17 mouse cellular contexts compared by ENCODE assay signal in the genomic region with DNA sequence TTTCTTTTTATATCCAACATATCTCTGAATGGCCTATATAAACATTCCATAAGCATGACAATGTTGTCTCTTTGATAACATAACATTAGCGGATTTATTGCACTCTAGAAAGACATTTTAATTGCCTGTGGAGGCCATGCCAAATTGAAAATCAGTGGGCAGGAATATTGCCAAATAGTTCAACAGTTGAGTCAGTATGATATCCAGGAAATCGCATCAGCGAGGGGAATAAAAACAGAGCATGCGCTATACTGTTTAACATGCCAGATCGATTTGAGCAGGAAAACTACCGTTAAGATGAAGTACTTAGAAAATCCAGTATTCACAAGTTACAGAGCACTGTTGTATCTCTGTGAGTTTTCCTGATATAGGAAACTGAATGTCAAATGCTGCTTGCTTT.
A peak's percentile ranks its signal among the peaks of the same experiment; 100 is the strongest.
DNase-seq lines count a peak whose midpoint lies in the region; ATAC-seq and TF ChIP-seq lines count a peak whose summit lies in the region.
"Had no signal": no experiment of that assay in that cellular context is flagged by ENCODE, and none has a peak within 500 bp of the region (broad histone marks: within the 10 kb centered on the region; RNA-seq: fewer than 3 reads in every experiment).

No protein-coding gene starts in this region.

- no peak for TF ChIP-seq CTCF in forebrain, postnatal 0 days (IDR thresholded peaks at IDR 0.05; ENCODE audit: low read depth)

- no peak overlapping the region for H3K9ac ChIP-seq in forebrain, postnatal 0 days
- H3K9ac ChIP-seq in forebrain, embryonic 11.5 days (ENCODE audit: low read length): no peak overlapping the region
- H3K9ac ChIP-seq in limb, embryonic 14.5 days (ENCODE audit: low read depth, low read length, severe bottlenecking): no peak overlapping the region
- H3K9ac ChIP-seq in intestine, embryonic 16.5 days (ENCODE audit: low read depth, low read length): no peak overlapping the region
- H3K9ac ChIP-seq: embryonic facial prominence, embryonic 15.5 days; limb, embryonic 13.5 days; liver, postnatal 0 days; midbrain, embryonic 15.5 days had no signal

- H3K9me3 ChIP-seq in forebrain, postnatal 0 days (ENCODE audit: low read length): no peaks in the 10 kb centered on the region
- H3K9me3 ChIP-seq in forebrain, embryonic 11.5 days (ENCODE audit: control insufficient read depth, low read length): no peaks in the 10 kb centered on the region
- no peaks in the 10 kb centered on the region for H3K9me3 ChIP-seq in limb, embryonic 14.5 days (ENCODE audit: control insufficient read depth, low read length)
- H3K9me3 ChIP-seq in limb, embryonic 10.5 days (replicated peaks): no peaks in the 10 kb centered on the region
- no peaks in the 10 kb centered on the region for H3K9me3 ChIP-seq in intestine, embryonic 16.5 days (ENCODE audit: control insufficient read depth, low read length)
- H3K9me3 ChIP-seq: embryonic facial prominence, embryonic 15.5 days; limb, embryonic 13.5 days; midbrain, embryonic 15.5 days had no signal

- no peak overlapping the region for H3K4me3 ChIP-seq in forebrain, postnatal 0 days (ENCODE audit: low read depth, low read length)
- H3K4me3 ChIP-seq in forebrain, embryonic 11.5 days (ENCODE audit: low read depth, low read length): no peak overlapping the region
- no peak overlapping the region for H3K4me3 ChIP-seq in limb, embryonic 14.5 days (replicated peaks; ENCODE audit: low read length)
- H3K4me3 ChIP-seq in limb, embryonic 10.5 days: no peak overlapping the region
- H3K4me3 ChIP-seq in intestine, embryonic 16.5 days (ENCODE audit: low read length): no peak overlapping the region
- H3K4me3 ChIP-seq: embryonic facial prominence, embryonic 15.5 days; left cerebral cortex, adult 2 months; limb, embryonic 13.5 days; midbrain, embryonic 15.5 days had no signal

- no peaks in the 10 kb centered on the region for H3K36me3 ChIP-seq in forebrain, postnatal 0 days (ENCODE audit: insufficient read depth)
- H3K36me3 ChIP-seq in forebrain, embryonic 11.5 days (ENCODE audit: control insufficient read depth, insufficient read depth, low read length): no peaks in the 10 kb centered on the region
- H3K36me3 ChIP-seq in limb, embryonic 14.5 days (ENCODE audit: control insufficient read depth, insufficient read depth, low read length): no peaks in the 10 kb centered on the region
- H3K36me3 ChIP-seq in limb, embryonic 10.5 days: no peaks in the 10 kb centered on the region
- H3K36me3 ChIP-seq in intestine, embryonic 16.5 days (ENCODE audit: control insufficient read depth, insufficient read depth, low read length): no peaks in the 10 kb centered on the region
- H3K36me3 ChIP-seq: embryonic facial prominence, embryonic 15.5 days; limb, embryonic 13.5 days; midbrain, embryonic 15.5 days had no signal

- H3K4me1 ChIP-seq in forebrain, postnatal 0 days (ENCODE audit: insufficient read depth): no peaks in the 10 kb centered on the region
- H3K4me1 ChIP-seq in forebrain, embryonic 11.5 days (replicated peaks; ENCODE audit: control insufficient read depth, insufficient read depth, low read length): no peaks in the 10 kb centered on the region
- H3K4me1 ChIP-seq in limb, embryonic 14.5 days (ENCODE audit: control insufficient read depth, insufficient read depth, low read length): 0 out of 2 replicates have a peak, but pooled peaks cover 2% of the 10 kb centered on the region
- H3K4me1 ChIP-seq in limb, embryonic 10.5 days: no peaks in the 10 kb centered on the region
- no peaks in the 10 kb centered on the region for H3K4me1 ChIP-seq in intestine, embryonic 16.5 days (ENCODE audit: control insufficient read depth, insufficient read depth, low read length)
- H3K4me1 ChIP-seq: embryonic facial prominence, embryonic 15.5 days; limb, embryonic 13.5 days; midbrain, embryonic 15.5 days had no signal

- H3K27me3 ChIP-seq in forebrain, postnatal 0 days (ENCODE audit: insufficient read depth, low read length): no peaks in the 10 kb centered on the region
- no peaks in the 10 kb centered on the region for H3K27me3 ChIP-seq in forebrain, embryonic 11.5 days (ENCODE audit: control insufficient read depth, insufficient read depth, low read length)
- H3K27me3 ChIP-seq in limb, embryonic 14.5 days (ENCODE audit: control insufficient read depth, insufficient read depth, low read length): no peaks in the 10 kb centered on the region
- no peaks in the 10 kb centered on the region for H3K27me3 ChIP-seq in limb, embryonic 10.5 days (ENCODE audit: low read depth, poor library complexity, severe bottlenecking)
- H3K27me3 ChIP-seq in intestine, embryonic 16.5 days (replicated peaks; ENCODE audit: control insufficient read depth, insufficient read depth, low read length): no peaks in the 10 kb centered on the region
- H3K27me3 ChIP-seq: embryonic facial prominence, embryonic 15.5 days; limb, embryonic 13.5 days; midbrain, embryonic 15.5 days had no signal

- no peak for TF ChIP-seq POLR2A in limb, embryonic 14.5 days (IDR thresholded peaks at IDR 0.05; ENCODE audit: borderline replicate concordance, extremely low read depth, insufficient read depth, insufficient read length)

- peak; percentile 22 for DNase-seq in forebrain, postnatal 0 days
- DNase-seq in forebrain, embryonic 11.5 days (ENCODE audit: low spot score): no peak
- DNase-seq in limb, embryonic 14.5 days (ENCODE audit: low spot score): peak; percentile 50
- no peak for DNase-seq in limb, embryonic 10.5 days (ENCODE audit: low spot score)
- peak; percentile 87 for DNase-seq in Muller cell, postnatal 12 days (ENCODE audit: inconsistent ontology term)
- DNase-seq in frontal cortex, postnatal 36 days (ENCODE audit: low spot score in 2 of 2): no peak
- DNase-seq: cerebellum, adult 11-12 months; gastrocnemius, postnatal 36 days; kidney, adult 2 months; liver, postnatal 0 days; lung, postnatal 36 days; thymus, postnatal 36 days had no signal

- H3K4me2 ChIP-seq in forebrain, postnatal 0 days (ENCODE audit: low read depth): 0 out of 2 replicates have a peak overlapping the region, but pooled peaks have one; percentile 15
- no peak overlapping the region for H3K4me2 ChIP-seq in forebrain, embryonic 11.5 days (ENCODE audit: low read depth, low read length, severe bottlenecking)
- no peak overlapping the region for H3K4me2 ChIP-seq in limb, embryonic 14.5 days (replicated peaks; ENCODE audit: low read depth, low read length, severe bottlenecking)
- no peak overlapping the region for H3K4me2 ChIP-seq in intestine, embryonic 16.5 days (ENCODE audit: low read depth, low read length)
- H3K4me2 ChIP-seq: embryonic facial prominence, embryonic 15.5 days; limb, embryonic 13.5 days; midbrain, embryonic 15.5 days had no signal

- 0 out of 2 replicates have a peak, but pooled peaks have one; percentile 29 for ATAC-seq in forebrain, postnatal 0 days
- ATAC-seq in forebrain, embryonic 11.5 days (replicated peaks; ENCODE audit: low FRiP score): no peak
- 0 out of 2 replicates have a peak, but pooled peaks have one; percentile 47 for ATAC-seq in limb, embryonic 14.5 days (ENCODE audit: low FRiP score, low read depth)
- peak; percentile 56; the same call in 1 of the 2 replicates for ATAC-seq in intestine, embryonic 16.5 days
- ATAC-seq: liver, postnatal 0 days; midbrain, embryonic 15.5 days had no signal

- WGBS in forebrain, postnatal 0 days: 44% methylated on average over 6 of the region's 6 CpGs
- 92% methylated on average over 6 of the region's 6 CpGs for WGBS in forebrain, embryonic 11.5 days
- WGBS in limb, embryonic 14.5 days: 57% methylated on average over 6 of the region's 6 CpGs
- WGBS in limb, embryonic 10.5 days: 96% methylated on average over 6 of the region's 6 CpGs
- WGBS in intestine, embryonic 16.5 days: 45% methylated on average over 6 of the region's 6 CpGs

- H3K27ac ChIP-seq in forebrain, postnatal 0 days (ENCODE audit: low read depth, low read length): no peak overlapping the region
- no peak overlapping the region for H3K27ac ChIP-seq in forebrain, embryonic 11.5 days (ENCODE audit: low read depth, low read length)
- H3K27ac ChIP-seq in limb, embryonic 14.5 days (replicated peaks; ENCODE audit: low read depth, low read length): peak overlapping the region; percentile 21; the same call in 1 of the 2 replicates
- no peak overlapping the region for H3K27ac ChIP-seq in limb, embryonic 10.5 days
- H3K27ac ChIP-seq in intestine, embryonic 16.5 days (ENCODE audit: low read length): no peak overlapping the region
- H3K27ac ChIP-seq: embryonic facial prominence, embryonic 15.5 days; left cerebral cortex, adult 2 months; limb, embryonic 13.5 days; midbrain, embryonic 15.5 days had no signal

Comparison
In these comparisons a context has a peak if more than half of its experiments do, and no peak if none do; other contexts are left out.
1. DNase-seq: peak in forebrain, postnatal 0 days (single experiment), limb, embryonic 14.5 days (single experiment) and Muller cell, postnatal 12 days (single experiment); none in forebrain, embryonic 11.5 days (single experiment), limb, embryonic 10.5 days (single experiment) and frontal cortex, postnatal 36 days (0 of 2).